Mouse (Mus musculus): ENCODE measurements around the gene Lrrc27. TPM values are rescaled to one million over a fixed set of nuclear protein-coding genes. Genes with fewer than 3 reads are reported as not detected.

Gene Lrrc27
- polyA plus RNA-seq, 1 experiment from 2014 or later: 5.1 TPM

DNA sequence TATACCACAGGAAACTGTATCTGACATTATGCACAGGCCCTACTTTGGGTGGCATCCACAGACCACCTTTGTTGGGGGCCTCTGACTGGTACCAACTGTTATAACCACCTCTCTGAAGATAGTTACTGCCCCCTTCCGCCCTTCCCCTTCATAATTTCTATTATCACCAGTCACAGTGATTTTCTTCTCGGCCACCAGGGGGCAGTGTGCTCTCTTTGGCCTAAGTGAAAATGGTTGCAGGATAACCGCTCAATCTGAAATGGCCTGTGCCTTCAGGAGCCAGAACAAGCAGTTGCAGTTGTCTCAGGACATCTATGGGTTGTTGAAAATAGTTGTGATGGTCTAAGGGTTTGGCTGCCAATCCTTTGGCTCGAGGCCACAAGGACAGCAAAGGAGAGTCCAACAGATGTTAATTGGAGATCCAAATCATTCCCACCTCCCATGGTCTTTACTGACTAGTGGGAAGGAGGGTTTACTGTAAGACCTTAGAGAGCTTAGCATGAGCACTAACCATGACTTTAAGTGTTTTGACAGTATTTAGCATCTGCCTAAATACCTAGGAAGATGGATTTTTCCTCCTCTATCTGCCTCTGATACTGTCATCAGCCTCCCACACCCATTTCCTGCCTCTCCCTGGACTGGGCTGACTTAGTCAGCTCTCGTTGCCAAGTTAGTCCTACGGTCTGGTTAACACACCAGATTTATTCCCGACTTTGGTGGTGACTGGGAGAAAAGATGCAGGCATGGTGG, 4.6 kb upstream of the Lrrc27 start:
- ATAC-seq (ENCODE audit: low FRiP score, low TSS enrichment) (peak; percentile 9; the same call in 1 of the 2 replicates), DNase-seq (ENCODE audit: low spot score) (peak; percentile 56)
- Histone ChIP-seq H3K9ac (ENCODE audit: low read length) (no peak overlapping the region), H3K27me3 (ENCODE audit: control insufficient read depth, insufficient read depth, low read length) (no peaks in the 10 kb centered on the region), H3K36me3 (ENCODE audit: control insufficient read depth, insufficient read depth, low read length) (no peaks in the 10 kb centered on the region), H3K4me1 (replicated peaks; ENCODE audit: control insufficient read depth, insufficient read depth) (0 out of 2 replicates have a peak, but pooled peaks cover 3% of the 10 kb centered on the region), H3K4me3 (ENCODE audit: low read depth, low read length) (no peak overlapping the region), H3K9me3 (ENCODE audit: control insufficient read depth, low read length) (no peaks in the 10 kb centered on the region), H3K27ac (replicated peaks) (no peak overlapping the region), H3K4me2 (replicated peaks; ENCODE audit: low read depth) (no peak overlapping the region)
- TF ChIP-seq CTCF (IDR thresholded peaks at IDR 0.05; ENCODE audit: low read depth): peak; percentile 96
- no peak for TF ChIP-seq EP300 (optimal IDR thresholded peaks at IDR 0.05)
- 20% methylated on average over 7 of the region's 7 CpGs for WGBS

DNA sequence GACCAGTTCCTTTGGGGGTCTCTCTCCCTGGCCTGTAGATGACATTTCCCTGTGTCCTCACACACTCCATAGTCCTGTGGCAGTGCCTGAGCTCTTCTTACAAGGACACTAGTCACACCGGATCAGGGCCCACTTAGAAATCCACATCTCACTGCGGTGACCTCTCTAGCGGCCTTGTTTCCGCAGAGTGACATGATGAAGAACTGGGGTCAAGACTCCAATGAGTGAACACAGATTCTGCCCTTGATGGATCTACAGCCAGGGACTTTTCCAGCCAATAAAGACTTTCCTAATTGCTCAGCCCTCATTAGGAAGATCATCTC, 4.1 kb upstream of the Lrrc27 start:
- Histone ChIP-seq H3K36me3 (ENCODE audit: control insufficient read depth, insufficient read depth, low read length) (no peaks in the 10 kb centered on the region), H3K27ac (replicated peaks) (no peak overlapping the region), H3K27me3 (ENCODE audit: control insufficient read depth, insufficient read depth, low read length) (no peaks in the 10 kb centered on the region), H3K9ac (ENCODE audit: low read length) (no peak overlapping the region), H3K4me1 (replicated peaks; ENCODE audit: control insufficient read depth, insufficient read depth) (0 out of 2 replicates have a peak, but pooled peaks cover 3% of the 10 kb centered on the region), H3K4me2 (replicated peaks; ENCODE audit: low read depth) (no peak overlapping the region), H3K9me3 (ENCODE audit: control insufficient read depth, low read length) (no peaks in the 10 kb centered on the region), H3K4me3 (ENCODE audit: low read depth, low read length) (no peak overlapping the region)
- DNase-seq (ENCODE audit: low spot score) (no peak), ATAC-seq (ENCODE audit: low FRiP score, low TSS enrichment) (no peak)
- TF ChIP-seq EP300 (optimal IDR thresholded peaks at IDR 0.05) (no peak), CTCF (IDR thresholded peaks at IDR 0.05; ENCODE audit: low read depth) (no peak)
- WGBS: 71% methylated on average over 4 of the region's 4 CpGs

DNA sequence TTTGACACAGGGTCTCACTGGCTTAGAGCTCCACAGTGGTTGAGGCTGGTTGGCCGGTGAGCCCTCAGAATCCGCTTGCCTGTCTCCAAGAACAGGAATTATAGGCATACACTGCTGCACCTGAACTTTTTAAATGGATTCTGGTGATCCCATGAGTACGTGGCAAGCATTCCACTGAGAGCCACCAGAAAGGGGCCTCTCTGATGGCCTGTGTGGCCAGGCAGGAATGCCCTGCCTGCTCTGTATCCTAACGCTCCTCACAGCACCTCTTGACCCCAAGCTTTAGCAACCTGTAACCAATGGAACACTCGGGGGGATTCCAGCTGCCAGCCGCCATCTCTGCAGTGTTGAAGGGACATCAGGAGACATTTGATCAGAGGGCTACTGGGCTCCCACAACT, 1.0 kb upstream of the Lrrc27 start:
- H3K27me3 ChIP-seq (ENCODE audit: control insufficient read depth, insufficient read depth, low read length): no peaks in the 10 kb centered on the region
- TF ChIP-seq CTCF (IDR thresholded peaks at IDR 0.05; ENCODE audit: low read depth) (no peak), EP300 (optimal IDR thresholded peaks at IDR 0.05) (no peak)
- no peaks in the 10 kb centered on the region for H3K9me3 ChIP-seq (ENCODE audit: control insufficient read depth, low read length)
- no peak for ATAC-seq (ENCODE audit: low FRiP score, low TSS enrichment)
- 77% methylated on average over 6 of the region's 6 CpGs for WGBS
- H3K4me3 ChIP-seq (ENCODE audit: low read depth, low read length): no peak overlapping the region
- peak; percentile 10 for DNase-seq (ENCODE audit: low spot score)
- 0 out of 2 replicates have a peak, but pooled peaks cover 3% of the 10 kb centered on the region for H3K4me1 ChIP-seq (replicated peaks; ENCODE audit: control insufficient read depth, insufficient read depth)
- H3K27ac ChIP-seq (replicated peaks): no peak overlapping the region
- H3K4me2 ChIP-seq (replicated peaks; ENCODE audit: low read depth): no peak overlapping the region
- H3K36me3 ChIP-seq (ENCODE audit: control insufficient read depth, insufficient read depth, low read length): no peaks in the 10 kb centered on the region
- H3K9ac ChIP-seq (ENCODE audit: low read length): no peak overlapping the region

DNA sequence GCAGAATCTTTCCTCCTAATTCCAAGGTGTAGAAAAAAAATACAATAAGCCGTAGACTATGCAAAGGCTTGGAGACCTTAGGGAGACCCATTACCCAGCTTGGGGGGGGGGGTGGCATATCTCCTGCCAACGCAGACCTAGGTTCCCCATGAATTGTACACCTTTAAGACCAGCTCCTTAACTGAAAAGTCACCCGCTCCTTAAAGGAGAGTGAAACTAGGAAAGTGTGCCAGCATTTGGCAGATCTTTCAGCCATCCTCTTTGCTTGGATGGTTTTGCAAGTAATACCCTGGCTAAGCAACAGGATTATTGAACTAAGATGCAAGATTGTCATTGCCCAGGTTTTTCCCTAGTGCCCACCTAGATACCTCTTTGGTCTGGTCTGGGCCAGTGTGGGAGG, 963 bp downstream of the Lrrc27 start:
- Histone ChIP-seq H3K27ac (replicated peaks) (0 out of 2 replicates have a peak overlapping the region, but pooled peaks have one; percentile 30), H3K4me3 (ENCODE audit: low read depth, low read length) (peak overlapping the region; percentile 59; the same call in 1 of the 2 replicates)

DNA sequence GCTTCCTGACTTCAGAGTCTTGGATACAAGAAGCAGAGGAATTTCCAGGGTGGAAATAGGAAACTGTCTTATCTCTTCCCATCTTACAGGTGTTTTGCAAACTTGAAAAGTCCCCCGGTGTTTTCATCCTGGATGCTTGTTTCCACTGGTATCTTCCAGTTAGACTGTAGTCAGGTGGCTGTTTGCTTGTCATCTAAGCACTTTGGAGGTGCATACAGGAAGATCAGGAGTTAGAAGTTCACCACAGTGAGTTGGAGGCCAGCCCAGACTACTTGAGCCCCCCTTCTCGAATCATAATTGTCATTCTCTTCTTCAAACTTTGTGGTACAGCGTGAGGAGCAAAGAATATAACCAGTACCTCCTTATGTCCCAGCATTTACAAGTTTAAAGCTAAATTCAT, 1.4 kb downstream of the Lrrc27 start:
- no peak for TF ChIP-seq EP300 (optimal IDR thresholded peaks at IDR 0.05)
- TF ChIP-seq CTCF (IDR thresholded peaks at IDR 0.05; ENCODE audit: low read depth): no peak
- Histone ChIP-seq H3K4me2 (replicated peaks; ENCODE audit: low read depth) (no peak overlapping the region), H3K9ac (ENCODE audit: low read length) (no peak overlapping the region), H3K4me3 (ENCODE audit: low read depth, low read length) (no peak overlapping the region), H3K36me3 (ENCODE audit: control insufficient read depth, insufficient read depth, low read length) (no peaks in the 10 kb centered on the region), H3K4me1 (replicated peaks; ENCODE audit: control insufficient read depth, insufficient read depth) (0 out of 2 replicates have a peak, but pooled peaks cover 3% of the 10 kb centered on the region), H3K27me3 (ENCODE audit: control insufficient read depth, insufficient read depth, low read length) (no peaks in the 10 kb centered on the region), H3K27ac (replicated peaks) (no peak overlapping the region), H3K9me3 (ENCODE audit: control insufficient read depth, low read length) (no peaks in the 10 kb centered on the region)
- DNase-seq (ENCODE audit: low spot score) (no peak), ATAC-seq (ENCODE audit: low FRiP score, low TSS enrichment) (no peak)
- WGBS: 72% methylated on average over 3 of the region's 3 CpGs

More for the DNA sequence above, 963 bp downstream of the Lrrc27 start:
- 67% methylated on average over 3 of the region's 3 CpGs for WGBS
- peak overlapping the region; percentile 48; the same call in 1 of the 2 replicates for H3K9ac ChIP-seq (ENCODE audit: low read length)
- H3K27me3 ChIP-seq (ENCODE audit: control insufficient read depth, insufficient read depth, low read length): no peaks in the 10 kb centered on the region
- H3K36me3 ChIP-seq (ENCODE audit: control insufficient read depth, insufficient read depth, low read length): no peaks in the 10 kb centered on the region
- 0 out of 2 replicates have a peak, but pooled peaks cover 3% of the 10 kb centered on the region for H3K4me1 ChIP-seq (replicated peaks; ENCODE audit: control insufficient read depth, insufficient read depth)
- DNase-seq (ENCODE audit: low spot score): no peak
- peak overlapping the region; percentile 64 for H3K4me2 ChIP-seq (replicated peaks; ENCODE audit: low read depth)
- ATAC-seq (ENCODE audit: low FRiP score, low TSS enrichment): no peak
- no peaks in the 10 kb centered on the region for H3K9me3 ChIP-seq (ENCODE audit: control insufficient read depth, low read length)
- no peak for TF ChIP-seq CTCF (IDR thresholded peaks at IDR 0.05; ENCODE audit: low read depth)

DNA sequence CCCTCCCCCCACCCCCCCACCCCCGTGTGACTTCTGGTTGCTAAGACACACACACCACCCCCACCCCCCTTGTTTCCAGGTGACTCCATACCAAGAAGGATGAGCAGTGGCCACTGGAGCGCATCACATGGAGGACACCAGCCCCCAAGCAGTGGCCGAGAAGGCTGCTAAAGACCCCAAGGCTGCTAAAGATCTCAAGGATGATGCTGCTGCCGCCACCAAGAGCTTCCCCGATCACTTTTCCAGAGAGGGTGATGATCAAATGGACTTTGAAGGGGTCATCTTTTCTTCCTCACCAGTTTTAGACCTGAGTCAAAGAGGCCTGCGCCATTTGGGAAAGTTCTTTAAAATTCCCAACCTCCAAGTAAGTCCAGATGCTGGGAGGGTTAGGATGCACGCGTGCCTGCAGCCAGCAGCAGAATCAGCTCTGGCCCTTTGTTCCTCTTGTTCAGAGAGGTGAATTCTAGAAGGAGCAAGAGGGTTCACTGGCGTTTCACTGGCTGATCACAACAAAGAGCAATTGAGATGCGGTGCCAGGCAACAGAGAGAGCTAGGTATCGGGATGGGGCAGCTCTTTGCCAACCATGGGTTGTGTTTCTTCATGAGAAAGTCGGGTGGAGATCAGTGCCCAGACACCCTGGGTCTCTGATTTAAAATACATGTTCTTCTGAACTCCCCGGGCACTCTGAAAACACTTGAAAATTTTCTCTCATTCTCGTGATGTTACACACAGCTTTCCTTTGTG, 2.0 kb downstream of the Lrrc27 start:
- 80% methylated on average over 14 of the region's 14 CpGs for WGBS
- Histone ChIP-seq H3K36me3 (ENCODE audit: control insufficient read depth, insufficient read depth, low read length) (no peaks in the 10 kb centered on the region), H3K9me3 (ENCODE audit: control insufficient read depth, low read length) (no peaks in the 10 kb centered on the region), H3K27ac (replicated peaks) (no peak overlapping the region), H3K4me1 (replicated peaks; ENCODE audit: control insufficient read depth, insufficient read depth) (0 out of 2 replicates have a peak, but pooled peaks cover 3% of the 10 kb centered on the region), H3K9ac (ENCODE audit: low read length) (no peak overlapping the region), H3K4me3 (ENCODE audit: low read depth, low read length) (no peak overlapping the region), H3K4me2 (replicated peaks; ENCODE audit: low read depth) (no peak overlapping the region), H3K27me3 (ENCODE audit: control insufficient read depth, insufficient read depth, low read length) (no peaks in the 10 kb centered on the region)
- ATAC-seq (ENCODE audit: low FRiP score, low TSS enrichment) (no peak), DNase-seq (ENCODE audit: low spot score) (no peak)
- TF ChIP-seq EP300 (optimal IDR thresholded peaks at IDR 0.05) (no peak), CTCF (IDR thresholded peaks at IDR 0.05; ENCODE audit: low read depth) (no peak)
